Mouse (Mus musculus) central nervous system, embryonic 18 days (tissue): ENCODE measurements around the gene Prkacb. TPM values are rescaled to one million over a fixed set of nuclear protein-coding genes. Genes with fewer than 3 reads are reported as not detected.

Experiments
- polyA plus RNA-seq: library from polyadenylated mRNA; depleted of rRNA; stranded (reverse); fragments of >200 nt; gene quantifications from 2 replicates; pipeline ENCODE4 v1.2.3, GENCODE M21; 2012; rRNA removed

The Prkacb gene
- 173 and 174 TPM in 2 replicates for polyA plus RNA-seq

GRCm38 (mm10) chr3:146812901-146813393, at the start of gene Prkacb:
Gene Prkacb, minus strand, starts transcription at chr3:146812990.

GRCm38 (mm10) chr3:146851966-146852891, 39.4 kb upstream of the Prkacb start, which contains the start of gene Ttll7:
Gene Ttll7, plus strand, starts transcription at chr3:146852367.

GRCm38 (mm10) chr3:146684811-146685675, 127.7 kb downstream of the Prkacb start, which contains the start of gene Samd13:
Gene Samd13, minus strand, starts transcription at chr3:146685592.

Other genes starting within 250 kb of the Prkacb start
- 0.07 and 0.17 TPM in 2 replicates for gene Uox, start 242.6 kb downstream of the Prkacb start, polyA plus RNA-seq
- not detected in 2 replicates for gene Dnase2b, start 197.4 kb downstream of the Prkacb start, polyA plus RNA-seq
- not detected in 2 replicates for gene 4930503B20Rik, start 161.7 kb downstream of the Prkacb start, polyA plus RNA-seq
- 0.23 and 0.30 TPM in 2 replicates for gene Samd13, start 127.4 kb downstream of the Prkacb start, polyA plus RNA-seq
- gene Ttll7, start 39.4 kb upstream of the Prkacb start, polyA plus RNA-seq: 11.6 and 13.8 TPM in 2 replicates